Mouse (Mus musculus) left cerebral cortex, adult 11 months (tissue): ENCODE data around the gene Olfr930.

Experiments
- DNase-seq: peaks from one replicate; pipeline ENCODE4 v3.0.0; 2022; ENCODE audit warnings: low spot score

Olfr930 gene

DNA sequence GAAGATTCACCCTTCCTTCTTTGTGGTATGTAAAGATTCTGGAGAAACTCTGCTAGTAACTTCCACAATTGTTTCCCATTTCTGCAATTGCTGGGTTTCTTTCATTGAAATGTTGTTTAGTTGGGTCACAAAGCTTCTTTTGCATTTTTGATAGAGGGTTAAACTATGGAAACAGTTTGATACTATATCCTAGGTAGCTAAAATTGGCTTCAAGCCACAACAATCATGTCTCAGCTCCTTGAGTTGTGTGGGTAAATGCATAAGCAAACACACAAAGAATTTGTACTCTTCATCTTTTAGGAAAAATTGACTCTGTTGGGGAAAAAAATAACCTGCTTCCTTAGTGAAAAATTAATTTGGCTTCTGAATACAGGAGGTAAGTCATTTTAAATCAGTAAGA lies at the start of gene Olfr930:
Gene Olfr930, plus strand, starts transcription at position 301 of the 400 bp plus-strand sequence.
- DNase-seq, result no peak

DNA sequence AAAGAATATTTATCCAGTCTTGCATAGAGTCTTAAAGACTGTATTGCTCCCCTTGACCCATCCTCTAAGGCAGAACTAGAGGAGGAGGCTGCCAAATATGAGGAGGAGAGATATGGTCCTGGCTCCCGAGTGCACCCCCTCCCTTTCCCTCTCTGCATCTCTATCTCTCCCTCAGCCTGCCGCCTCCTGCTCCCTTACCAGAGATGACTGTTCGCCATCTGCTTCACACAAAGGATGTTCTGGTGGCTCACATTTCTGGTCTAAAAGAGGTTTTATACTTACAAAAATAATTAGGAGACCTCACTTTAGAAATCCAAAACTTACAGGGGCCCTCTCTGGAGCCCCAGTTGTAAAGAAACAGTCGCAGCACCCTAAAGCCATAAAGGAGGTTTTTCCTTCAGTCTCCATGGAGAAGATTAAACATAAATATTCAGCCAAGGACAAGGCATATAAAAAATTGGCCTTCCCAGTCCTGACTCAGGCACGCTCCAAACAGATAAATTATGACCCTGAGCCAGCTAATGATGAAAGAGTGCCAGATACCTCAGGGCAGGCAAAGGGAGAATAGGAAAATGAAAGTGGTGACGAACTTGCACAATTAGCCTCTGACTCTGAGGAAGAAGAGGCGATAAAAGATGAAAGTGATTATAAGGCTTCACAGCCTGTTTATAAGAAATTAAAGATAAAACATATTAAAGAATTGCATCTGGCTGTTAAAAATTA lies 24.0 kb downstream of the Olfr930 start:
- DNase-seq, result peak; percentile 17

DNA sequence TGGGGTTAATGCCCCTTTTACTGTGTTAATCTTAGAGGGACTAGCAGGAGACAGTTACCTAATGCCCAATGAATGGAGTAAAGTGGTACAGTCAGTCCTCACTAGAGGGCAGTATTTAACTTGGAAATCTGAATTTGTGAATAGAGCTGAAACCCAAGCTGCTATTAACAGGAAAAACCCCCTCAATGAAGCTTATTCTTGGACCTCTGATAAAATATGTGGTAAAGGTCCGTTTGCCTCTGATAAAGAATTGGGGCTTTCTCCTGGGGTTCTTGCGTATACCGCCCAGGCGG lies 24.5 kb downstream of the Olfr930 start:
- DNase-seq, result no peak

DNA sequence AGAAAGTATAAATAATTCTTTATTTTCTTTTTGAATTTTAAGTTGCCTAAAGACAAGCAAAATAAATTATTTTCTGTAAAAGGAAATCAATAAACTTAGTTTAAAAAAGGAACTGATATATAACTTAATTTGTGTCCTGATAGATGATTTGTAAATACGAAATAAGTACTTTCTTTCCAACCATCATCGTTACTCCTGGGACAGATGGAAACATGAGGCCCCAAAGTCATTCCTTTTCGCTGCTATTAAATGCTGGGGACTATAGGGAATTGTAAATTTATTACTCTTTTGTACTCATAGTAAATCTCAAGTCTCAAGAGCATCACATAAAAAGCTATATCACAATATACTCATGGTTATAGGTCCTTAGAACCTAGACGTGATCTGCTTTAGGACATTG lies 42.4 kb downstream of the Olfr930 start, which contains the start of gene Olfr933:
Gene Olfr933, plus strand, starts transcription at position 301 of the 400 bp plus-strand sequence.
- DNase-seq, result no peak
